Mouse (Mus musculus): ENCODE measurements around the gene Nup35.

The Nup35 gene

GRCm38 (mm10) chr2:80616854-80617737 lies at the start of gene Nup35, which contains the start of gene Dusp19:
TSS of gene Nup35 (plus strand) at chr2:80617236.
TSS of gene Dusp19 (plus strand) at chr2:80617045.
- peak; percentile 92 for DNase-seq (ENCODE audit: low read depth, low spot score)

DNA sequence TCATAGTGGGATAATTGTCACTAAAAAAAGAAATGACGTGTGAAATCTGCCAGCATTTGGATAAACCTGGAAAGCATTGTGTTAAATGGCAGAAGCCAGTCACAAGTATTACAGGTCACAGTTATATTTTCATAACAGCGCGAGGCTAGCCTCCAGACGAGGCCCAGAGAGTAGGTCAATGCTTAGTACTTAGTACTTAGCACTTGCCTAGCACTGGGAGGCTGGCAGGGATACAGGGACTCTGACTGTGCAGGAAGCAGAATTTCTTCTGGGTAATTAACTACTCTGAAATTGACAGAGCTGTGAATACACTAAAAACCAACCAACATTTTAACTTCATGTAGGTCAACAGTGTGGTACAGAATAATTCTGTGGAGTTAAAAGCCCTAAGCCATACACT lies 49.6 kb upstream of the Nup35 start:
- DNase-seq (ENCODE audit: low read depth, low spot score): no peak

DNA sequence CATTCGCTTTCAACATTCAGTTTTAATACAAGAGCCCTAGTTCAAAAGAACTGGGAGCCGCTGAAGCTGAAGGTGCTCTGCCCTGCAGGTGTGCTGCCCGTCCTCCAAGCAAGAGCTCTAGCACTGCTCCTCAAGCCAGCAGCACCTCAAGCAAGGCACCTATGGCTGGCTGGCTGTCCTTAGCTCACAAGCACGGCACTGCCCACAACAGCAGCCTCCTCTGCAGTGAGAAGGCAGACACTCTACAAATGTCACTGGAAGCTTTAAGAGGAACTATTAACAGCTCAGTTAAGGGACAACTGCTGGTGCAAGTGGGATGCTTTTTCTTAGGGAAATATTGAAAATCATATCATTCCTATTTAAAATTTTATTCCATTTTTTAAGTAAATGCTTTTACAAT lies 46.4 kb upstream of the Nup35 start:
- DNase-seq (ENCODE audit: low read depth, low spot score): no peak

DNA sequence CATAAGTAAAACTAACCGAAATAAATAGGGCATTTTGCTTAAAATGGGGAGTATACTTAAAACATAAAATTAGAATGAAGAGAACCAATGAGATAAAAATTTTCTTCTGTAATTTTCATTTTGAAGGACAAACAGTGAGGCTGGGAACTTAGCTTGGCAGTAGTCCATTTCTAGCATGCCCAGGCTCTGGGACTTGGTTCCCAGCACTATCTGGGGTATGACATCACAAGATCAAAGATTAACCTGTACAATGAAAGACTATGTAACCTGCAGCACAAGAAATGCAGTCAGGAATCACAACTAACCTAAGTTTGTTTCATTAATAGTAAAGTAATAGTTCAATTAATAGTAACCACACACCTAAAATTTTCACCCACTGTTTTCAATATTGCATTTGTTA lies 39.8 kb upstream of the Nup35 start:
- DNase-seq (ENCODE audit: low read depth, low spot score): no peak

GRCm38 (mm10) chr2:80579253-80579891 lies 37.7 kb upstream of the Nup35 start:
- DNase-seq (ENCODE audit: low read depth, low spot score): peak; percentile 65

GRCm38 (mm10) chr2:80580311-80580961 lies 36.6 kb upstream of the Nup35 start:
- DNase-seq (ENCODE audit: low read depth, low spot score): no peak

DNA sequence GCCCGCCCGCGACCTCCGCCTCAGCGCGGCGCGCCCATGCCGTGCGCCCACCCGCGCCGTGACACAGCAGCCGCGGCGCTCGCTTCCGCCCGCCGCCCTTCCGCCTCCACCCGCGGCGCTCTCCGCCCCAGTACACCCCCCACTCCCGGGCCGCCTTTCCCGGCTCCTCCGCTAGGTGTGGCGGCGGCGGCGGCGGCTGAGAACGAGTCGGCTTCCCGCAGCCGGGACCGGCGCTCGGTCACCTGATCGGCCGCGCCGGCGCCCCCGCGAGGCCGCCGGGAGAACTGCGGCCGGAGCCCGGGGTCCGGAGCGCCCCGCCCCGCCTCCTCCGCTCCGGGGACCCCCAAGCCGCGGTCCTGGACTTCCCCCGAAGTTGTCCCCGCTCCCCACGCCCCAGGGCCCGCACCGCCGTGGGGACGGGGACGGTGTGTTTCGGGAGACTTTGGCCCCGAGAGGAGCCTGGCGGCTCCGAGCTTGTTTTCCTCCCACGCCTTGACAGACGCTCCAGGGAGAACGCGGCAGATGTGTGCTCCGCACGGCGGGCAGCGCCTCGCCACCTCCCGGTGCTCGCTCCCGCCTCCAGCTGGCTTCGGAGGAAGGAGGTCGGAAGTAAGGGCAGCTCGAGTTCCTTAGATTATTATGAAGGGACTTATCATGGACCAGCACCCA lies 35.9 kb upstream of the Nup35 start, which contains the start of gene Nckap1:
Gene Nckap1 (minus strand): TSS at position 338 of the 669 bp plus-strand sequence.
- DNase-seq (ENCODE audit: low read depth, low spot score): peak; percentile 83

DNA sequence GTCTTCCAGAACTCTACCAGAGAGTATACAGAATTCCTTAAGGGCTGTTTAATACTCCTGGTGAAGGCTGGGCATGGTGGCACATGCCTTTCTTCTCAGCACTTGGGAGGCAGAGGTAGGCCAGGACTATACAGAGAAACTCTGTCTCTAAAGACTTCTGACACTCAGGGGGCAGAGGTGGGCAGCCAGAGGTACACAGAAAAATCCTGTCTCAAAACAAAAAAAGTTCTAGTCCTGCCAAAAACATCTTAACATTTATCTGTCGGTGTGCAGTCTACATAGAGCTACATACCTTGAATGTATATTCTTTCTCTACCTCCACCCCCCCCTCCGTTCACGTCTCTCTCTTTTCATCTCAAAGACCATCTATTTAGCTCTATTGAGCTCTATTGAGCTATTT lies 34.7 kb upstream of the Nup35 start:
- no peak for DNase-seq (ENCODE audit: low read depth, low spot score)

DNA sequence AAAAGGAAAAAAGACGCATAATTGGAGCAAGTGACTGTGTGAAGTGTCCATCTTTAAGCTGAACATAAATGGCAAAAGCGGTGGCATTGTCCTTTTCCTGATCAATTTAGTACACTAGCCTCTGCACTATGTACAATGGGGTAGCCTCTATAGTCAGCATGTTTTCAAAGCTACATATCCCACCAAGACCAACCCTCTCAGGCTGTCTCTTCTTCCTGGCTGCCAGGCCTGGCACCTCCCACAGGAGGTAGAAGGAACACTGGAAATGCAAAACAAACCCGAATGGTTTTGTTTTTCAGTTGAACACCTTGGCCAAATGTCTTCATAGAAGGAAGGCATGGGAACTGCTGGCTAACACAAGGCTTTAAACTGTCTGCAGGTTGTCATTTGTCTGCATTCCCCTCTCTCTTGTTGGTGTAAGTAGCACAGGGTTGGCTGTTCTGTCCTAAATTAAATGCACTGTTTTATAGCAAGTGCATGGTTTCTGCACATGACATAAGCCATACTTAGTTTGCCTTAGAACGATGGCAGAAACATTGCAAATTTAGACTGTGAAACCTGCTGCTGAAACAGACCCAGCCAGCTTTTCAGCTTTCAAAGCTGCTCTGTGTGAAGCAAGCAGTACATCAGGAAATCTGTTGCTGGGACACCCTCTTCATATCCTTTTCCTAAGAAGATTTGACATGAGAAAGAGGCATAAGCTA lies 22.7 kb upstream of the Nup35 start:
- no peak for DNase-seq (ENCODE audit: low read depth, low spot score)

DNA sequence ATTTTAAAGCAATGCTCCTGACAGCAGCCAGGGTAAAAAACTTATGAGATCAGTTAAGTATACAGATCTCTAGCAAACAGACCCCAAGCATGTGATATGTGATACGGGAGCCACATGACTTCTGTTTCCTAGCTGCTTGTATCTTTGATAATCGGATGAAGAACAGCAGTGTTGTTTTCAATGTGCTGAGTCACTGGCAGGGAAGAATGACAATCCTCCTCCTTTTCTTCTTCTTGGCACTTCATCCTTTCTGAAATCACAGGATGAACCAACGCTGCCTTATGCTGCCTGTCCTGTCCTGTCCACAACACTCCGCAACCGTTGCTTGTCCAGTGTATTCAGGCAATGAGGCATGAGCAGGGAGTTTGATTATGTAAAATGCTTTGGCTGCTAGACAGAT lies 20.1 kb upstream of the Nup35 start:
- DNase-seq (ENCODE audit: low read depth, low spot score): no peak

- DNase-seq (ENCODE audit: low read depth, low spot score): no peak
Measured at GRCm38 (mm10) chr2:80599850-80600249, 17.2 kb upstream of the Nup35 start.

GRCm38 (mm10) chr2:80600611-80601010 lies 16.4 kb upstream of the Nup35 start:
- no peak for DNase-seq (ENCODE audit: low read depth, low spot score)

DNA sequence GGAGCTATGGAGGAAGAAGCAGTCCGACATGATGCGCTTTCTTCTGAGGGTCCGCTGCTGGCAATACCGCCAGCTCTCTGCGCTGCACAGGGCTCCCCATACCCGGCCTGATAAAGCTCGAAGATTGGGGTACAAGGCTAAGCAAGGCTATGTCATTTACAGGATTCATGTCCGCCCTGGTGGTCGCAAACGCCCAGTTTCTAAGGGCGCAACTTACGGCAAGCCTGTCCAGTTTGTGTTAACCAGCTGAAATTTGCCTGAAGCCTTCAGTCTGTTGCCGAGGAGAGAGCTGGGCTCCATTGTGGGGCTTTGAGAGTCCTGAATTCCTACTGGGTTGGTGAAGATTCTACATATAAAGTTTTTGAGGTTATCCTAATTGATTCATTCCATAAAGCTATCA lies 14.3 kb upstream of the Nup35 start:
- no peak for DNase-seq (ENCODE audit: low read depth, low spot score)

DNA sequence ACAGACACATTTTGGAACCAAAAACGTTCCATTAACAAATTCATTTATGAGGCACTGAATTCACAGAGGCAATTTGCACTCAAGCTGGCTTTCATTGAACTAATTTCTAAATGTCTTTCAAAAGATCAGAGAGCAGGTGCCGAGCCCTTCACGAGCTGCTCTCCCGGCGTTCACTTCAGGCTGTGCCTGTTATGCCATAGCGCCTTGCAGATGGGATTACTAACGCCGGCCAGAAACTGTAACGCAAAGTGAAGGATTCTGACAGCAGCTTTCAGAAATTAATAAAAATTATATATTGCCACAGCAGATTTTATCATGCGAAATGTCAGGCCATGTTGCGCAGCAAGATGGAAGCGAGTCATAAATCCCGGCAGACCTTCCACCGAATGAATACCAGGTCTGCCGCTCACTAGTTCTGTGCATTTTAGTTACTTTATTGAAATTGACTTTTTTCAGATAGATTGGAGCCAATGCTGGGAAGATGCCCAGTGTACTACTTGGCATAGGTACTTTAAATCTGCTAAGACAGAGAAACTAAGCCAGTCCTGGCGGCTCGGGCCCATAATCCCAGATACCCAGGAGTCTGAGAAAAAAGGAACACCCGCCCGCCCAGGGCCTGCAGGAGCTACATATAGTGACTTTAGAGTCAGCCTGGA lies 13.1 kb upstream of the Nup35 start:
- no peak for DNase-seq (ENCODE audit: low read depth, low spot score)

- DNase-seq (ENCODE audit: low read depth, low spot score): no peak
Measured at GRCm38 (mm10) chr2:80612286-80612685, 4.8 kb upstream of the Nup35 start.

DNA sequence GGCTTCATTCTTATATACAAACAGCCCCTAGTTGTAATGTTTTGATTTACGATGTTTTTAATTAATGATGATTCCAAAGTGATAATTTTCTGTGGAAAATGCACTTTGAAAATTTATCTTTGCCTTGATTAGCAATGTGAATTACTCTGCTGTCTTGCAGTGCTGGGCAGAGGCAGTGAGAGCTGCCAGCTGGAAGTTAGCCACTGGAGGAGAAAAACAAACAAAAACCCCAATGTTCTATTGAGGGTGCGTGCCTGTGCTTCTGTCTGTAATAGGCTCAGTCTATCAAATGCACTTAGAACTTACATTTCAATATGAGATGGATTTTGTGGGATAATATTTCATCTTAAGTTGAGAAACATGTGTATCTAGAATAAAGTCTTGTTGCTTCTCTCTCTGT lies 4.2 kb upstream of the Nup35 start:
- no peak for DNase-seq (ENCODE audit: low read depth, low spot score)

GRCm38 (mm10) chr2:80618991-80619390 lies 2.0 kb downstream of the Nup35 start:
- DNase-seq (ENCODE audit: low read depth, low spot score): no peak

DNA sequence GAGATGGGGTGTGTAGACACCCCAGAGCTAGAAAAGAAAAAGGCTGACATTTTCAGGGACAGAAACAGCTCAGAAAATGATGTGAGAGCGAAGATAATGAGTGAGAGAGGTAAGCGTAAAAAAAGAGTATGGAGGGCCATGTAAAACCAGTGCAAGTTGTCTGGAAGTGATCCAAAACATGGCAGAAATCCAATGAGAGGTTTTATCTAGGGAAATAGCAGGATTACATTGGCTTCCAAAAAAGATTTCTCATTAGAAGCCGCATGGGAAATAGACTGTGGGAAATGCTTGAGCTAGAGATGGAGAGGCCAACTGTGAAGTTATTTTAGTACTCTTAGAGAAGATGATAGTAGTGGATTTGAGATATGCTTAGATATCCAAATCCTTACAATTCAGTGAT lies 4.9 kb downstream of the Nup35 start:
- no peak for DNase-seq (ENCODE audit: low read depth, low spot score)

- DNase-seq (ENCODE audit: low read depth, low spot score): no peak
Measured at GRCm38 (mm10) chr2:80624523-80624922, 7.5 kb downstream of the Nup35 start.

- DNase-seq (ENCODE audit: low read depth, low spot score): no peak
Measured at GRCm38 (mm10) chr2:80632336-80633026, 15.4 kb downstream of the Nup35 start.

All from CD4-positive helper T cell, adult 2 months (primary cell).